Mouse (Mus musculus): Measurements from ENCODE around the gene Pax7. TPM values are rescaled to one million over a fixed set of nuclear protein-coding genes. Genes with fewer than 3 reads are reported as not detected.

The Pax7 gene
- polyA plus RNA-seq, 1 experiment from 2014 or later = not detected

DNA sequence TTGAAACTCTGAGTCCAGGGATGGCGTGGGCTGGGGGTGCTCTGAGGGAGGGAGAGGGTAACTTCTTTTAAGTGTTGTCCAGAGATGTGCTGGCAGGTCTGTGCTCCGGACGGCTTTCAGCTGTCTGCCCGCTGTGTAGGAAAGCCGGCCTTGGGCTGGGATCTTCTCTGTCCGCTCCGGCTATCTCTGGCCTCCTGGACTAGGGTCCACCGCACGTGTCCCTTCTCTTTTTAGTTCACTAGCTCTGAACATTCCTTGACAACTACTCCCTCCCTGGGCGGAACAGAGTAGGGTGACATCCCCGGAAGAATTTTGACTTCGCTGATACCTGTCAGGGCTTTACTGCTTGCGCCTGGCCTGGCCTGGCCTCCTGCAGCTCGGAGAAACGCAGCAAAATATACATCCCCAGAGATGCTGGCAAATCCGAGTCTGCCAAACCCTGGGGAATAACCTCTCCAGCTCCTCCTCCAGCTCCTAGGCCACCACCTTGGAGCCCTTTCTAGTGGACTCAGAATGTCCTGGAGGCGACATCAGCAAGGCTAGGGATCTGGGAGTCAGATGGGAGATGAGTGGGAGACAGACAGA is 581 bp upstream of the Pax7 start:
- Histone ChIP-seq H3K9me3 (ENCODE audit: control insufficient read depth) (no peaks in the 10 kb centered on the region), H3K4me1 (replicated peaks; ENCODE audit: control insufficient read depth, insufficient read depth, low read length) (no peaks in the 10 kb centered on the region), H3K4me3 (ENCODE audit: low read depth, low read length) (no peak overlapping the region), H3K36me3 (ENCODE audit: control insufficient read depth, insufficient read depth) (no peaks in the 10 kb centered on the region), H3K27me3 (replicated peaks; ENCODE audit: control insufficient read depth, insufficient read depth, low read length) (peaks cover 95% of the 10 kb centered on the region), H3K9ac (ENCODE audit: low read depth, low read length) (no peak overlapping the region), H3K27ac (ENCODE audit: low read depth, low read length) (no peak overlapping the region), H3K4me2 (replicated peaks; ENCODE audit: low read depth) (no peak overlapping the region)
- ATAC-seq = no peak
- TF ChIP-seq CTCF (IDR thresholded peaks at IDR 0.05; ENCODE audit: low read depth) = no peak
- 4% methylated on average over 17 of the region's 17 CpGs for WGBS

DNA sequence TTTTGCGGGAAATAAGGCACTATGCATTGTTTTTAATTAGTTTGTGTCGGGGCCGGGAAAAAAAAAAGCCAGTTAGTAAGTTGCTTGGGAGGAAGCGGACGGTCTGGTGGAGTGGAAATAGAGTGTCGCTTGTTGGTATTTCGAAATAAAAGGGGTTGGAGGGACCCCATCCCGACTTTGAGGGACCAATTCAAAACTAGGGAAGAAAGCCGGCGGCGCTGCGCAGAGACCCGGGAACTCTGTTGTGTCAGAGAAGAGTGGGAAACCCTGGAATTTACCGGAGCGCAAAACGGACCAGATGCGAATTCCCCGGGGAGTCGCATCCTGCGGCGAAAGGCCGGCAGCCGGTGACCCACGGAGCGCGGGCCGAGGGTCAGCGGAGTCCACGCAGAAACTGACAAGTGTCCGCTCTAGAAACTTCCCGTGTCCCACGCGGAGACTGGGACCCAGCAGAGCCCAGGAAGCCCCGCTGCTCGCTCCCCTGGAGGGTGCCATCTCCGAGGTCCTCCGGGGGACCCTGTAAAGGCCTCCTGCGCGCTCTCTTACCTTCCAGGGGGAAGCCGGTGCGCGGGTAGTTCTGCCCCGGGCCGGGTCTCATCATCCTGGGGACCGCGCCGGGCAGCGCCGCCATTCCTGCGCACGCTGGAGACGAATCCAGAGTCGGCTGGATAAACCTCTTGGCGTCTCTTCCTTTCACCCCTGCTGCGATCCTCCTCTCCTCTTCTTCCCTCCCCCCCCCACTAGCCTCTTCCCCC is 870 bp downstream of the Pax7 start:
- Histone ChIP-seq H3K27ac (ENCODE audit: low read depth, low read length) (no peak overlapping the region), H3K27me3 (replicated peaks; ENCODE audit: control insufficient read depth, insufficient read depth, low read length) (peaks cover 98% of the 10 kb centered on the region), H3K4me1 (replicated peaks; ENCODE audit: control insufficient read depth, insufficient read depth, low read length) (no peaks in the 10 kb centered on the region), H3K9me3 (ENCODE audit: control insufficient read depth) (no peaks in the 10 kb centered on the region), H3K4me3 (ENCODE audit: low read depth, low read length) (no peak overlapping the region), H3K9ac (ENCODE audit: low read depth, low read length) (no peak overlapping the region), H3K36me3 (ENCODE audit: control insufficient read depth, insufficient read depth) (no peaks in the 10 kb centered on the region), H3K4me2 (replicated peaks; ENCODE audit: low read depth) (no peak overlapping the region)
- ATAC-seq = no peak
- WGBS = 1% methylated on average over 55 of the region's 55 CpGs
- TF ChIP-seq CTCF (IDR thresholded peaks at IDR 0.05; ENCODE audit: low read depth) = no peak

DNA sequence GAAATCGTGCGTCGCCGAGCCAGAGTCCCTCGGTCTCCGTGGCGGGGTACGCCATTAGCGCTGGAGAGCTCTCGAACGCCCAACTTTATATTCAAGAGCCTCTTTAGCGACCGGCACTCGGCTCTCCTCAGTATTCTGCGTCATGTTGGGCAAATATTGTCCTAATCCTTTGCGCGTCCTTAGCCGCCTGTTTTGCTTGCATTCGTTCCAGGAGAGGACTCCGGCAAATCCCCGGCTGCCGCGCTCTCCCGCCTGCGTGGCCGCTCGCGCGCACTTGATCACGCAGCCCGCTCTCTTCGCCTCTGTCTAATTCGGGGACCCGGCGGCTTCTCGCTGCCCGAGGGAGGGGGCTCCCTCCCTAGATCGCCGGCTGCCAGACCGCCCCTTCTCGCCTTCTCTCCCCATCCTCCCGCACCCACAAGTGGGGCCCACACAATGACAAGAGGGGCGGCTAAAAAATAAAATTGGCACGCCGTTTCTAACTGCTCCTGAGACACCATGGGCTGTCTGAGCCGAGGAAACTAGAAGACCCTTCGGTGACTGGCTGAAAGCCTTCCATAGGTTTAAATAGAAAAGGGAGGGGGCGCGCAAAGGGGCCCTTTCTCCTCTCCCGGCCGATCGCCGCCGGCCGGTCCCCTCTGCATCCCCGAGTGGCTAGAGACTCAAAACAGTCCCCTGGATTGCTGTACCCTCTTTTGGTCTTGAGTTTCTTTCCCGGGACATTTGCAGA is 1.7 kb downstream of the Pax7 start:
- no peak for ATAC-seq
- Histone ChIP-seq H3K27ac (ENCODE audit: low read depth, low read length) (no peak overlapping the region), H3K36me3 (ENCODE audit: control insufficient read depth, insufficient read depth) (no peaks in the 10 kb centered on the region), H3K27me3 (replicated peaks; ENCODE audit: control insufficient read depth, insufficient read depth, low read length) (peaks cover 99% of the 10 kb centered on the region), H3K4me3 (ENCODE audit: low read depth, low read length) (no peak overlapping the region), H3K4me2 (replicated peaks; ENCODE audit: low read depth) (no peak overlapping the region), H3K9me3 (ENCODE audit: control insufficient read depth) (no peaks in the 10 kb centered on the region), H3K9ac (ENCODE audit: low read depth, low read length) (no peak overlapping the region), H3K4me1 (replicated peaks; ENCODE audit: control insufficient read depth, insufficient read depth, low read length) (no peaks in the 10 kb centered on the region)
- 1% methylated on average over 57 of the region's 57 CpGs for WGBS
- no peak for TF ChIP-seq CTCF (IDR thresholded peaks at IDR 0.05; ENCODE audit: low read depth)

DNA sequence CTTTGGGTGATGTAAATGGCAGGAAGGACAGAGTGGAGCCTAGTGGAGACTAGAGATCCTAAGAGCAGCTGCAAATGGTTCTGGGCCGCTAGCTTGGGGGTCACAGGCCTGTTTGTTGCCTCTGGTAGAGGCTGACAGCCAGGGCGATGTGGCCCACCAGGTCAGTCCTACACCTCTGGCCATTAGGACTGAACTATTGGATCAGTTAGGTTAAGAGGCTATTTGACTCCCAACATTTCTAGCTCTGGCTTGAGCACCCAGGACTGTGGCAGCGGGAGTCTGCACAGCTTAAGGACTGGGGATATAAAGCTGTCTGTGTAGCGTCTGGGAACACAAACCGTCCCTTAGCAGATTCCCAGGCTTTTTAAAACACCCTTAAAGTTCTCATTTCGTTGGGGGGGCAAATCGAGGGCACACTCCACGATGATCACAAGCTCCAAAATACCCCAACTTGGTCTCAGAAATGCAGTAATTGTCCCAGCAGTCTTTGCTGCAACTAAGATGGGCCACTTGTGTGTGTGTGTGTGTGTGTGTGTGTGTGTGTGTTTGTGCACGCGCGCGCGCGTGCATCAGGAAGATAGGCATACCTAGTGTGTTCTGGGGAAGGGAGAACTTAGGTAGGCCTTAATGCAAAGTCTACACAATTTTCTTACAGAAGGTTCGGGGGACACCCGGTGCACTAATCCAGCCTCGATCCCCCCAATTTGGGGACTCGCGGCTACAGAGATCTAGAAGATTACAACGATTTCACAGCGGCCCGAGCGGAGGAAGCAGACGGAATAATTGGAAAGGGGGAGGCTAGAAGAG is 2.5 kb downstream of the Pax7 start:
- no peaks in the 10 kb centered on the region for H3K4me1 ChIP-seq (replicated peaks; ENCODE audit: control insufficient read depth, insufficient read depth, low read length)
- no peak overlapping the region for H3K9ac ChIP-seq (ENCODE audit: low read depth, low read length)
- no peak overlapping the region for H3K27ac ChIP-seq (ENCODE audit: low read depth, low read length)
- no peaks in the 10 kb centered on the region for H3K36me3 ChIP-seq (ENCODE audit: control insufficient read depth, insufficient read depth)
- peaks cover 99% of the 10 kb centered on the region for H3K27me3 ChIP-seq (replicated peaks; ENCODE audit: control insufficient read depth, insufficient read depth, low read length)
- 1% methylated on average over 24 of the region's 24 CpGs for WGBS
- H3K4me3 ChIP-seq (ENCODE audit: low read depth, low read length) = no peak overlapping the region
- ATAC-seq = no peak
- no peak for TF ChIP-seq CTCF (IDR thresholded peaks at IDR 0.05; ENCODE audit: low read depth)
- H3K9me3 ChIP-seq (ENCODE audit: control insufficient read depth) = no peaks in the 10 kb centered on the region
- no peak overlapping the region for H3K4me2 ChIP-seq (replicated peaks; ENCODE audit: low read depth)

DNA sequence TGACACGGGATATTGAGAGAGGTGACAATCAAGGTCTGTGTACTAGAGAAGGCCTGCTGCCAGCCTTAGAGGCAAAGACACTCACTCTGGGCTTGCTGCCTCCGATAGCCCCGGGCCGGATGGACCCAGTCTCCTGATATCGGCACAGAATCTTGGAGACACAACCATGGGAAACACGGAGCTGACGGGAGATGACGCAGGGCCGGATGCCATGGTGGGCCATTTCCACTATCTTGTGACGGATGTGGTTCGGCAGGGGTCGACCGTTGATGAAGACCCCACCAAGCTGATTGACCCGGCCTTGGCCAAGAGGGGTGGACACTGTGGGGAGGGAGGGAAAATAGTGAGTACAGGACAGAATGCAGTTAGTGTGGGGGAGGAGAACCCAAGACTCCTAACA is 3.3 kb downstream of the Pax7 start:
- H3K4me1 ChIP-seq (replicated peaks; ENCODE audit: control insufficient read depth, insufficient read depth, low read length) = no peaks in the 10 kb centered on the region
- WGBS = 2% methylated on average over 14 of the region's 14 CpGs
- no peak overlapping the region for H3K27ac ChIP-seq (ENCODE audit: low read depth, low read length)
- peaks cover 99% of the 10 kb centered on the region for H3K27me3 ChIP-seq (replicated peaks; ENCODE audit: control insufficient read depth, insufficient read depth, low read length)
- no peaks in the 10 kb centered on the region for H3K9me3 ChIP-seq (ENCODE audit: control insufficient read depth)
- H3K9ac ChIP-seq (ENCODE audit: low read depth, low read length) = no peak overlapping the region
- TF ChIP-seq CTCF (IDR thresholded peaks at IDR 0.05; ENCODE audit: low read depth) = no peak
- H3K4me3 ChIP-seq (ENCODE audit: low read depth, low read length) = no peak overlapping the region
- H3K4me2 ChIP-seq (replicated peaks; ENCODE audit: low read depth) = no peak overlapping the region
- H3K36me3 ChIP-seq (ENCODE audit: control insufficient read depth, insufficient read depth) = no peaks in the 10 kb centered on the region
- ATAC-seq = no peak
